Mouse (Mus musculus) midbrain, postnatal 0 days (tissue): Measurements from ENCODE around the gene Ensa. TPM values are rescaled to one million over a fixed set of nuclear protein-coding genes. Genes with fewer than 3 reads are reported as not detected.

Experiments
- ATAC-seq: fragments of 200-750 bp; cut with Nextera tagmentation; 2 replicates; pipeline ENCODE4 v1.8.0; 2017; ENCODE audit warnings: moderate number of reproducible peaks, mild to moderate bottlenecking, moderate TSS enrichment, moderate library complexity; ENCODE audit not compliant: low FRiP score
- DNase-seq: peaks from one replicate; pipeline ENCODE4 v3.0.0-alpha.2; 2015; ENCODE audit warnings: low spot score
- H3K27ac ChIP-seq: fragments of 300-500 bp; sonication (generic); 2 replicates; pipeline ENCODE4 v1.5.1; 2014; ENCODE audit warnings: low read depth, mild to moderate bottlenecking, low read length, mixed read lengths
- H3K27me3 ChIP-seq: fragments of 300-500 bp; sonication (generic); 2 replicates; pipeline ENCODE4 v1.6.1; 2014; ENCODE audit warnings: low read length, control low read depth, mixed read lengths; ENCODE audit not compliant: insufficient read depth
- H3K36me3 ChIP-seq: fragments of 300-500 bp; sonication (generic); 2 replicates; pipeline ENCODE4 v1.6.1; 2014; ENCODE audit warnings: low read length, control low read depth, mixed read lengths; ENCODE audit not compliant: insufficient read depth
- H3K4me1 ChIP-seq: fragments of 300-500 bp; sonication (generic); 2 replicates; pipeline ENCODE4 v1.6.1; 2014; ENCODE audit warnings: mild to moderate bottlenecking, control low read depth, antibody characterized with exemption, low read length, mixed read lengths; ENCODE audit not compliant: insufficient read depth
- H3K4me2 ChIP-seq: fragments of 300-500 bp; sonication (generic); 2 replicates; pipeline ENCODE4 v1.6.1; 2014; ENCODE audit warnings: low read depth, mild to moderate bottlenecking, low read length, mixed read lengths; ENCODE audit not compliant: poor library complexity, severe bottlenecking
- H3K4me3 ChIP-seq: fragments of 300-500 bp; sonication (generic); 2 replicates; pipeline ENCODE4 v1.5.1; 2014; ENCODE audit warnings: low read depth, mild to moderate bottlenecking, low read length, moderate library complexity
- H3K9ac ChIP-seq: fragments of 300-500 bp; sonication (generic); replicated peaks from 2 replicates; pipeline ENCODE4 v1.6.1; 2014; ENCODE audit warnings: mild to moderate bottlenecking, low read length, moderate library complexity, mixed read lengths; ENCODE audit not compliant: poor library complexity, severe bottlenecking
- H3K9me3 ChIP-seq: fragments of 300-500 bp; sonication (generic); 2 replicates; pipeline ENCODE4 v1.6.1; 2016; ENCODE audit warnings: low read length, control low read depth
- CTCF ChIP-seq: IDR thresholded peaks from 2 replicates; pipeline ENCODE4 v1.5.1; 2016; ENCODE audit warnings: antibody characterized with exemption, mild to moderate bottlenecking
- WGBS: fragments of 180-500 bp; shearing (Covaris S2); extraction: QIAGEN DNeasy Blood & Tissue Kit; methylation state at CpG from one replicate; pipeline ENCODE4 v1.1.7; 2014; 5-methylcytosine and 5-hydroxymethylcytosine counted together
- polyA plus RNA-seq: library from polyadenylated mRNA; unstranded; fragments of >200 nt; fragmentation: Nextera tagmentation; extraction: Ambion mirVana; gene quantifications from 2 replicates; pipeline ENCODE4 v1.2.1, GENCODE M21; 2015
- total RNA-seq: library from RNA; depleted of rRNA; stranded (reverse); fragments of >200 nt; gene quantifications from 2 replicates; pipeline ENCODE4 v1.2.3, GENCODE M21; 2014

Ensa gene
- total and polyA plus RNA-seq, 2 experiments from 2014 or later: 100 to 169 TPM

GRCm38 (mm10) chr3:95661945-95662715 lies 37.3 kb downstream of the Ensa start:
- no peaks in the 10 kb centered on the region for H3K9me3 ChIP-seq
- H3K4me2 ChIP-seq: peak overlapping the region; percentile 2; the same call in 1 of the 2 replicates
- WGBS: 62% methylated on average over 7 of the region's 7 CpGs
- H3K4me1 ChIP-seq: peaks cover 12% of the 10 kb centered on the region; the same call in 1 of the 2 replicates
- peaks cover 12% of the 10 kb centered on the region for H3K36me3 ChIP-seq
- no peaks in the 10 kb centered on the region for H3K27me3 ChIP-seq
- DNase-seq (no peak), ATAC-seq (no peak)
- TF ChIP-seq CTCF: no peak
- H3K27ac ChIP-seq: no peak overlapping the region
- no peak overlapping the region for H3K4me3 ChIP-seq
- H3K9ac ChIP-seq: no peak overlapping the region

- DNase-seq (no peak), ATAC-seq (no peak)
- WGBS: 80% methylated on average over 7 of the region's 7 CpGs
- Histone ChIP-seq H3K9me3 (no peaks in the 10 kb centered on the region), H3K4me1 (peaks cover 9% of the 10 kb centered on the region; the same call in 1 of the 2 replicates), H3K36me3 (peaks cover 12% of the 10 kb centered on the region), H3K27ac (no peak overlapping the region), H3K9ac (no peak overlapping the region), H3K4me3 (no peak overlapping the region), H3K4me2 (0 out of 2 replicates have a peak overlapping the region, but pooled peaks have one; percentile 2), H3K27me3 (no peaks in the 10 kb centered on the region)
- no peak for TF ChIP-seq CTCF
Observed at GRCm38 (mm10) chr3:95662724-95663449, 38.1 kb downstream of the Ensa start.

- no peak for TF ChIP-seq CTCF
- Histone ChIP-seq H3K9me3 (no peaks in the 10 kb centered on the region), H3K4me2 (no peak overlapping the region), H3K27me3 (no peaks in the 10 kb centered on the region), H3K27ac (no peak overlapping the region), H3K4me3 (no peak overlapping the region), H3K4me1 (peaks cover 6% of the 10 kb centered on the region; the same call in 1 of the 2 replicates), H3K36me3 (peaks cover 12% of the 10 kb centered on the region), H3K9ac (no peak overlapping the region)
- ATAC-seq (no peak), DNase-seq (no peak)
- WGBS: 88% methylated on average over 2 of the region's 2 CpGs
Observed at GRCm38 (mm10) chr3:95663486-95663885, 38.7 kb downstream of the Ensa start.

DNA sequence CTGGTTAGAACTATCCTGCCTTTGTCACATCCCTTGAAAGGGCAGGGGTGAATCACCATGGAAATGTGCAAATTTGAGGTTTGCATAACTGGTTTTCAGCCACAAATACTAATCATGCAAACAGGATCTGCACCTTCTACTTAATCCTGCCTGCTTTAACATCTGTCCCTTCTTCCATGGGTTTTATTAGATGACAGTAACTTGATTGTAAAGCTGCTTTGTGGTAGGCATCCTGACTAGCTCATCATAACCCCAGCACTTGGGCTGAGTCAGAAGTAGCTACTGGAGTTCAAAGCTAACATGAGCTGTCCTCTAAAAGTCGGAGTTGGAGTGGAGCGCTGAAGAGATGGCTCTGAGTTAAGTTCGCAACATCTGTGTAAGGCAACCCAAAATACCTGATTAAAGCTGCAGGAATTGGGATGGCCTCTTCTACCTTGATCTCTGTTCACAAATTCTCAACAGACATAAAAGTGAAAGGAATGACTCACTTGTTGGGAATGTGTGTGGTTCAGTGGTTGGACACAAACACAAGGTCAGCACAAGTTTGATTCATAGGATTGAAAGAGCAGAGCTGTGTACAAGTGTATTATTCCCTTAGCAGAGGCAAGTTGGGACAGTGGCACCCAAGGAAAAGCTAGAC lies 39.3 kb downstream of the Ensa start:
- no peak for DNase-seq
- Histone ChIP-seq H3K4me2 (no peak overlapping the region), H3K27ac (no peak overlapping the region), H3K9ac (no peak overlapping the region), H3K4me1 (peaks cover 6% of the 10 kb centered on the region; the same call in 1 of the 2 replicates), H3K27me3 (no peaks in the 10 kb centered on the region), H3K4me3 (no peak overlapping the region), H3K36me3 (peaks cover 12% of the 10 kb centered on the region), H3K9me3 (no peaks in the 10 kb centered on the region)
- TF ChIP-seq CTCF: no peak
- ATAC-seq: no peak
- WGBS: 89% methylated on average over 3 of the region's 3 CpGs

DNA sequence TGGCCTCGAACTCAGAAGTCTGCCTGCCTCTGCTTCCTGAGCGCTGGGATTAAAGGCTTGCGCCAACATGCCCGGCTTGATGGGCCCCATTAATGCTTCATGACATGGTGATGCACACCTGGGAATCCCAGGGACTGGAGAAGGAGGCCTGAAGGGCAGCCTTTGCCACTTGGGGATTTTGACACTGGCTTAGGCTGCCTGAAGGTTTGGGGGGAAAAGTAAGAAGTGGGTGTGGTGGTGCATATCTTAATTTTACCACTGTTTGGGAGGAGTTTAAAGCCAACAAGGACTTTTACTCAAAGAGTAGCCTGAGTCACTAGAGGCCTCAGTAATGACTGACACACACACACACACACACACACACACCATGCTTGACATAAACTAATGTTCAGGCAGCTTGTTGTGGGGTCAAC lies 40.2 kb downstream of the Ensa start:
- H3K9me3 ChIP-seq: no peaks in the 10 kb centered on the region
- H3K27ac ChIP-seq: no peak overlapping the region
- H3K9ac ChIP-seq: no peak overlapping the region
- H3K4me1 ChIP-seq: peaks cover 6% of the 10 kb centered on the region; the same call in 1 of the 2 replicates
- DNase-seq: no peak
- WGBS: 89% methylated on average over 4 of the region's 4 CpGs
- no peak for ATAC-seq
- no peaks in the 10 kb centered on the region for H3K27me3 ChIP-seq
- H3K4me2 ChIP-seq: no peak overlapping the region
- H3K36me3 ChIP-seq: peaks cover 12% of the 10 kb centered on the region
- H3K4me3 ChIP-seq: no peak overlapping the region
- TF ChIP-seq CTCF: no peak
